Mouse (Mus musculus) lung, postnatal 36 days (tissue): ENCODE data around the gene Zdhhc1.

Experiments
- DNase-seq: peaks from one replicate; pipeline ENCODE4 v3.0.0; 2022; ENCODE audit warnings: mixed read lengths

Zdhhc1 gene

GRCm38 (mm10) chr8:105516018-105516645, 19.4 kb upstream of the Zdhhc1 start:
- DNase-seq, result peak; percentile 91

GRCm38 (mm10) chr8:105514656-105515055, 18.0 kb upstream of the Zdhhc1 start:
- DNase-seq, result peak; percentile 52

- no peak for DNase-seq
These were observed 17.5 kb upstream of the Zdhhc1 start for GRCm38 (mm10) chr8:105514194-105514593.

- peak; percentile 19 for DNase-seq
These were observed 13.5 kb upstream of the Zdhhc1 start for GRCm38 (mm10) chr8:105509997-105510735.

GRCm38 (mm10) chr8:105508758-105509157, 12.1 kb upstream of the Zdhhc1 start:
- DNase-seq, result no peak

- no peak for DNase-seq
These were observed 10.3 kb upstream of the Zdhhc1 start for GRCm38 (mm10) chr8:105506977-105507376.

- peak; percentile 66 for DNase-seq
These were observed 7.9 kb upstream of the Zdhhc1 start for GRCm38 (mm10) chr8:105504617-105505016.

- DNase-seq, result peak; percentile 17
These were observed 3.1 kb upstream of the Zdhhc1 start for GRCm38 (mm10) chr8:105499787-105500186.

GRCm38 (mm10) chr8:105495350-105496302, 1.1 kb downstream of the Zdhhc1 start:
- peak; percentile 60 for DNase-seq

GRCm38 (mm10) chr8:105494566-105494965, 2.1 kb downstream of the Zdhhc1 start:
- peak; percentile 80 for DNase-seq

GRCm38 (mm10) chr8:105493495-105493894, 3.2 kb downstream of the Zdhhc1 start:
- DNase-seq, result peak; percentile 58

- no peak for DNase-seq
These were observed 7.4 kb downstream of the Zdhhc1 start for GRCm38 (mm10) chr8:105489281-105489680.

GRCm38 (mm10) chr8:105488082-105488481, 8.6 kb downstream of the Zdhhc1 start:
- no peak for DNase-seq

- DNase-seq, result peak; percentile 75
These were observed 12.3 kb downstream of the Zdhhc1 start for GRCm38 (mm10) chr8:105484392-105484791.

- DNase-seq, result no peak
These were observed 12.7 kb downstream of the Zdhhc1 start for GRCm38 (mm10) chr8:105484030-105484368.

GRCm38 (mm10) chr8:105483212-105484029, 13.3 kb downstream of the Zdhhc1 start:
- DNase-seq, result peak; percentile 66

- DNase-seq, result no peak
These were observed 14.6 kb downstream of the Zdhhc1 start for GRCm38 (mm10) chr8:105482123-105482522.

- peak; percentile 62 for DNase-seq
These were observed 15.2 kb downstream of the Zdhhc1 start for GRCm38 (mm10) chr8:105481453-105481852.

GRCm38 (mm10) chr8:105481013-105481412, 15.7 kb downstream of the Zdhhc1 start:
- DNase-seq, result no peak

- no peak for DNase-seq
These were observed 18.9 kb downstream of the Zdhhc1 start for GRCm38 (mm10) chr8:105477792-105478191.

- peak; percentile 84 for DNase-seq
These were observed 19.9 kb downstream of the Zdhhc1 start for GRCm38 (mm10) chr8:105476628-105477413.

GRCm38 (mm10) chr8:105476161-105476560, 20.5 kb downstream of the Zdhhc1 start:
- DNase-seq, result no peak
